Mouse (Mus musculus) MEL (cell line): ENCODE measurements around the gene Mcm9.

Experiments used
- CTCF ChIP-seq, 3 experiments: IDR thresholded peaks in 2 of 3; conservative IDR thresholded peaks in 1 of 3; 2 replicates each; pipeline ENCODE4 v1.5.1; 2011 to 2012; ENCODE audit warnings: low read length in 3 of 3, low read depth in 2 of 3, mild to moderate bottlenecking in 2 of 3, improper control_type of control experiment in 1 of 3, inconsistent platforms in 1 of 3, mixed read lengths in 1 of 3, moderate library complexity in 1 of 3; ENCODE audit not compliant: control insufficient read depth in 1 of 3, insufficient read depth in 1 of 3, poor library complexity in 1 of 3, severe bottlenecking in 1 of 3
- ELF1 ChIP-seq: IDR thresholded peaks from 2 replicates; pipeline ENCODE4 v1.6.1; 2014; ENCODE audit warnings: low read depth, mild to moderate bottlenecking, inconsistent platforms, low read length, improper control_type of control experiment, moderate library complexity
- GATA1 ChIP-seq: IDR thresholded peaks from 2 replicates; pipeline ENCODE4 v1.6.1; 2011; ENCODE audit warnings: low read depth, low read length, improper control_type of control experiment
- MAFK ChIP-seq: IDR thresholded peaks from 2 replicates; pipeline ENCODE4 v1.6.1; 2011; ENCODE audit warnings: low read depth, mild to moderate bottlenecking, low read length, improper control_type of control experiment, borderline replicate concordance
- MAX ChIP-seq: IDR thresholded peaks from 2 replicates; pipeline ENCODE4 v1.6.1; 2011; ENCODE audit warnings: low read length, improper control_type of control experiment
- MXI1 ChIP-seq: IDR thresholded peaks from 2 replicates; pipeline ENCODE4 v1.6.1; 2011; ENCODE audit warnings: mild to moderate bottlenecking, low read depth, low read length, improper control_type of control experiment
- NELFE ChIP-seq: IDR thresholded peaks from 2 replicates; pipeline ENCODE4 v1.6.1; 2011; ENCODE audit warnings: low read depth, low read length, improper control_type of control experiment
- POLR2A ChIP-seq, 2 experiments: IDR thresholded peaks; 2 replicates each; pipeline ENCODE4 v1.6.1; 2011 to 2012; ENCODE audit warnings: low read length in 2 of 2, mild to moderate bottlenecking in 2 of 2, control low read depth in 1 of 2, improper control_type of control experiment in 1 of 2, low read depth in 1 of 2, moderate library complexity in 1 of 2; ENCODE audit not compliant: control insufficient read depth in 1 of 2, insufficient read depth in 1 of 2, poor library complexity in 1 of 2
- POLR2AphosphoS2 ChIP-seq: IDR thresholded peaks from 2 replicates; pipeline ENCODE4 v1.6.1; 2011; ENCODE audit warnings: low read length, improper control_type of control experiment
- RCOR1 ChIP-seq: IDR thresholded peaks from 2 replicates; pipeline ENCODE4 v1.6.1; 2012; ENCODE audit warnings: low read depth, mild to moderate bottlenecking, inconsistent platforms, low read length, improper control_type of control experiment
- SMC3 ChIP-seq: IDR thresholded peaks from 2 replicates; pipeline ENCODE4 v1.6.1; 2011; ENCODE audit warnings: low read depth, low read length, improper control_type of control experiment
- ZNF384 ChIP-seq: IDR thresholded peaks from 2 replicates; pipeline ENCODE4 v1.6.1; 2012; ENCODE audit warnings: low read depth, mild to moderate bottlenecking, inconsistent platforms, low read length, improper control_type of control experiment

GRCm38 (mm10) chr10:53634160-53634559 lies 3.9 kb upstream of the Mcm9 start:
- no peak for TF ChIP-seq POLR2A (IDR thresholded peaks at IDR 0.05; ENCODE audit: control insufficient read depth in 1 of 2, insufficient read depth in 1 of 2, low read depth in 1 of 2, low read length in 2 of 2, poor library complexity in 1 of 2)
- no peak for TF ChIP-seq ZNF384
- TF ChIP-seq POLR2AphosphoS2, result no peak
- TF ChIP-seq MXI1, result no peak
- no peak for TF ChIP-seq SMC3
- no peak for TF ChIP-seq NELFE
- TF ChIP-seq MAFK, result no peak
- TF ChIP-seq GATA1, result no peak
- TF ChIP-seq CTCF (IDR thresholded peaks at IDR 0.05 in 2 of 3, conservative IDR thresholded peaks at IDR 0.05 in 1 of 3; ENCODE audit: control insufficient read depth in 1 of 3, insufficient read depth in 1 of 3, low read depth in 2 of 3, low read length in 3 of 3, poor library complexity in 1 of 3, severe bottlenecking in 1 of 3), result no peak
- TF ChIP-seq ELF1, result no peak
- no peak for TF ChIP-seq RCOR1
- TF ChIP-seq MAX, result no peak
